Mouse (Mus musculus): ENCODE results near the gene Cplx3.

Gene Cplx3

GRCm38 (mm10) chr9:57598851-57599563 is 7.1 kb downstream of the Cplx3 start:
- peak in 1 of 2 experiments; percentile 31 for DNase-seq

- peak in 1 of 2 experiments; percentile 40 for DNase-seq
Observed at GRCm38 (mm10) chr9:57597929-57598382, 8.1 kb downstream of the Cplx3 start.

- DNase-seq = no peak
Observed at GRCm38 (mm10) chr9:57597265-57597664, 8.8 kb downstream of the Cplx3 start.

- DNase-seq = no peak
Observed at GRCm38 (mm10) chr9:57594174-57594509, 11.9 kb downstream of the Cplx3 start.

GRCm38 (mm10) chr9:57593454-57594173 is 12.5 kb downstream of the Cplx3 start:
- DNase-seq = peak; percentile 57 to 73

GRCm38 (mm10) chr9:57590726-57591125 is 15.4 kb downstream of the Cplx3 start:
- no peak for DNase-seq

- DNase-seq = peak; percentile 84 to 90
Observed at GRCm38 (mm10) chr9:57589224-57590126, 16.6 kb downstream of the Cplx3 start, which contains the start of gene Ulk3. Gene Ulk3 (plus strand): TSS chr9:57589452.

GRCm38 (mm10) chr9:57584991-57585390 is 21.1 kb downstream of the Cplx3 start:
- no peak for DNase-seq

- DNase-seq = no peak
Observed at GRCm38 (mm10) chr9:57577144-57577849, 28.8 kb downstream of the Cplx3 start.

- DNase-seq = no peak
Observed at GRCm38 (mm10) chr9:57575577-57575976, 30.5 kb downstream of the Cplx3 start.

- DNase-seq = no peak
Observed at GRCm38 (mm10) chr9:57574397-57574796, 31.7 kb downstream of the Cplx3 start.

- no peak for DNase-seq
Observed at GRCm38 (mm10) chr9:57568500-57568899, 37.6 kb downstream of the Cplx3 start.

- DNase-seq = peak; percentile 58 to 77
Observed at GRCm38 (mm10) chr9:57566846-57567245, 39.2 kb downstream of the Cplx3 start.

- DNase-seq = peak; percentile 39 to 55
Observed at GRCm38 (mm10) chr9:57565741-57566221, 40.3 kb downstream of the Cplx3 start.

- no peak for DNase-seq
Observed at GRCm38 (mm10) chr9:57564609-57565008, 41.5 kb downstream of the Cplx3 start.

GRCm38 (mm10) chr9:57562896-57563372 is 43.1 kb downstream of the Cplx3 start:
- peak; percentile 57 to 71 for DNase-seq

- DNase-seq = no peak
Observed at GRCm38 (mm10) chr9:57561711-57562099, 44.4 kb downstream of the Cplx3 start.

GRCm38 (mm10) chr9:57560861-57561710 is 45.0 kb downstream of the Cplx3 start, which contains the start of gene Scamp2:
Gene Scamp2 (plus strand): TSS chr9:57560943.
- DNase-seq = peak; percentile 95 to 97

- no peak for DNase-seq
Observed at GRCm38 (mm10) chr9:57560263-57560662, 45.8 kb downstream of the Cplx3 start.

GRCm38 (mm10) chr9:57559568-57559967 is 46.5 kb downstream of the Cplx3 start:
- DNase-seq = no peak

GRCm38 (mm10) chr9:57558625-57559024 is 47.5 kb downstream of the Cplx3 start:
- DNase-seq = no peak

Data from kidney, postnatal 4 days (tissue).